Mouse (Mus musculus) embryonic facial prominence, embryonic 13.5 days (tissue): Measurements from ENCODE around the gene Pcgf2. TPM values are rescaled to one million over a fixed set of nuclear protein-coding genes. Genes with fewer than 3 reads are reported as not detected.
"Not testable (repeated sequence)": the region's sequence is repeated elsewhere in the genome, so short reads cannot be mapped to it uniquely, and the experiment has no call there.

Experiments
- ATAC-seq: fragments of 200-750 bp; cut with Nextera tagmentation; 2 replicates; pipeline ENCODE4 v1.8.0; 2017; ENCODE audit warnings: low read depth; ENCODE audit not compliant: insufficient number of reproducible peaks, insufficient read depth, low FRiP score, low TSS enrichment
- H3K27ac ChIP-seq: fragments of 300-500 bp; sonication (generic); 2 replicates; pipeline ENCODE4 v1.5.1; 2015; ENCODE audit warnings: moderate library complexity, mild to moderate bottlenecking, inconsistent platforms
- H3K27me3 ChIP-seq: fragments of 300-500 bp; sonication (generic); 2 replicates; pipeline ENCODE4 v1.6.1; 2015; ENCODE audit warnings: mild to moderate bottlenecking, inconsistent platforms
- H3K36me3 ChIP-seq: fragments of 300-500 bp; sonication (generic); 2 replicates; pipeline ENCODE4 v1.6.1; 2015; ENCODE audit warnings: mild to moderate bottlenecking, inconsistent platforms
- H3K4me1 ChIP-seq: fragments of 300-500 bp; sonication (generic); 2 replicates; pipeline ENCODE4 v1.6.1; 2015; ENCODE audit warnings: inconsistent platforms
- H3K4me2 ChIP-seq: fragments of 300-500 bp; sonication (generic); 2 replicates; pipeline ENCODE4 v1.6.1; 2015; ENCODE audit warnings: moderate library complexity, mild to moderate bottlenecking, inconsistent platforms
- H3K4me3 ChIP-seq: fragments of 300-500 bp; sonication (generic); 2 replicates; pipeline ENCODE4 v1.5.1; 2015; ENCODE audit warnings: mild to moderate bottlenecking, inconsistent platforms
- H3K9ac ChIP-seq: fragments of 300-500 bp; sonication (generic); 2 replicates; pipeline ENCODE4 v1.6.1; 2015; ENCODE audit warnings: mild to moderate bottlenecking, inconsistent platforms
- H3K9me3 ChIP-seq: fragments of 300-500 bp; sonication (generic); 2 replicates; pipeline ENCODE4 v1.6.1; 2016; ENCODE audit warnings: inconsistent platforms
- WGBS: fragments of 180-500 bp; shearing (Covaris S2); methylation state at CpG from one replicate; pipeline ENCODE4 v1.1.7; 2015; ENCODE audit warnings: mixed read lengths; 5-methylcytosine and 5-hydroxymethylcytosine counted together
- polyA plus RNA-seq: library from polyadenylated mRNA; unstranded; fragments of >200 nt; fragmentation: Nextera tagmentation; extraction: Ambion mirVana; gene quantifications from 2 replicates; pipeline ENCODE4 v1.2.1, GENCODE M21; 2015

The Pcgf2 gene
- polyA plus RNA-seq, 1 experiment from 2014 or later = 20.9 TPM

GRCm38 (mm10) chr11:97658751-97659266, 41.5 kb downstream of the Pcgf2 start:
- no peaks in the 10 kb centered on the region for H3K36me3 ChIP-seq
- peak overlapping the region; percentile 85; the same call in 1 of the 2 replicates for H3K4me3 ChIP-seq
- H3K27ac ChIP-seq = no peak overlapping the region
- H3K9me3 ChIP-seq = no peaks in the 10 kb centered on the region
- ATAC-seq = no peak
- peaks cover 36% of the 10 kb centered on the region for H3K4me1 ChIP-seq
- WGBS = 74% methylated on average over 11 of the region's 11 CpGs
- H3K4me2 ChIP-seq = peak overlapping the region; percentile 78
- H3K9ac ChIP-seq = peak overlapping the region; percentile 83
- peaks cover 21% of the 10 kb centered on the region for H3K27me3 ChIP-seq

DNA sequence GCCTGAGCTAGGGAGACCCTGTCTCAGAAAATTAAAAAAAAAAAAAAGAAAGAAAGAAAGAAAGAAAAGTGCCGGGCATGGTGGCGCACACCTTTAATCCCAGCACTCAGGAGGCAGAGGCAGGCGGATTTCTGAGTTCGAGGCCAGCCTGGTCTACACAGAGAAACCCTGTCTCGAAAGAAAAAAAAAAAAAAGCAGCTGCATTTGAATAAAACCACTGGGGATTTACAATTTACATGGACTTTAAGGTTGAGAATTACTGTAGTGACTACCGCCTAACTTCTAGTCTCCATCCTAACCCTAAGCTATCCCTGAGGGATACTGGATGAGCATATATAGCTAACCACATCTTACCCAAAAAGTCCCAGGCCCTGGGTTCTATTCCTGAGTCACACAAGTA, 42.3 kb downstream of the Pcgf2 start:
- H3K4me2 ChIP-seq, H3K4me3 ChIP-seq, H3K9ac ChIP-seq, H3K27ac ChIP-seq, H3K36me3 ChIP-seq, ATAC-seq, H3K9me3 ChIP-seq: not testable (repeated sequence)
- Histone ChIP-seq H3K27me3 (peaks cover 21% of the 10 kb centered on the region), H3K4me1 (peaks cover 36% of the 10 kb centered on the region)
- WGBS = 85% methylated on average over 6 of the region's 6 CpGs

- 37% methylated on average over 4 of the region's 6 CpGs for WGBS
- H3K27me3 ChIP-seq = peaks cover 19% of the 10 kb centered on the region
Measured at GRCm38 (mm10) chr11:97657184-97657945, 42.9 kb downstream of the Pcgf2 start.

DNA sequence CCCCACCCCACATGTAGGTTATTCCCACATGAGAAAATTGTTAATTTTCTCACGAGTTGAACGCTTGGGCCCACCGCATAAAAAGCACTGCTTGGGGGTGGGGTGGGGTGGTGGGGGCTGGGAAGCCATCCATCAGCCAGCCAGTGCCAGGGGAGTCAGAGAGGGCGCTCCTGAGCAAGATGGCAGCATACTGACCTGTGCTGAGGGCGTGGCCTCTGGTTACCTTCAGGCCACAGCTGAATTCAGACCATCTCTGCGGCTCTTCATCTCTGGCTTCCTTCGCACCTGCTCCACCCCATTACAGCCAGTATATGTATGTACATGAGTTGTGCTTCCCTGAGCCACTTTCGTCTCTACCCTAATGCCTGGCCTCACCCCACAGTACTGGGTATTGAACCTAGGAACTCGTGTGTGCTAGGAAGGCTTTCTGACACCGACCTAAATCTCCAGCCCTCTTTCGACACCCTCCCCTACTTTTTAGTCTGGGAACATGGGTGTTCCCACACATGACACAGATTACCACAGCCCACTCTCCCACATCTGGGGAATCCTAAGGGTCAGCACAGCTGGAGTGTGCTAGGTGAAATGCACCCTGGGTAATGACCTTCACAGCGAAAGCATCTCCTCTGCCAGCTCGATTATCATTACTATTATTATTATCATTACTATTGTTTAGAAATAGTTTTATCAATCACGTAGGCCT, 43.9 kb downstream of the Pcgf2 start:
- Histone ChIP-seq H3K9me3 (no peaks in the 10 kb centered on the region), H3K27ac (no peak overlapping the region), H3K4me3 (no peak overlapping the region), H3K4me2 (no peak overlapping the region), H3K36me3 (no peaks in the 10 kb centered on the region), H3K9ac (no peak overlapping the region), H3K27me3 (peaks cover 10% of the 10 kb centered on the region), H3K4me1 (peaks cover 22% of the 10 kb centered on the region)
- no peak for ATAC-seq
- 72% methylated on average over 14 of the region's 14 CpGs for WGBS

More at GRCm38 (mm10) chr11:97657184-97657945, 42.9 kb downstream of the Pcgf2 start:
- no peak overlapping the region for H3K9ac ChIP-seq
- ATAC-seq = no peak
- no peak overlapping the region for H3K4me3 ChIP-seq
- no peak overlapping the region for H3K4me2 ChIP-seq
- H3K4me1 ChIP-seq = peaks cover 32% of the 10 kb centered on the region
- no peaks in the 10 kb centered on the region for H3K36me3 ChIP-seq
- no peaks in the 10 kb centered on the region for H3K9me3 ChIP-seq
- H3K27ac ChIP-seq = no peak overlapping the region

GRCm38 (mm10) chr11:97654210-97654609, 46.1 kb downstream of the Pcgf2 start:
- ATAC-seq = no peak
- Histone ChIP-seq H3K9me3 (no peaks in the 10 kb centered on the region), H3K4me3 (no peak overlapping the region), H3K36me3 (no peaks in the 10 kb centered on the region), H3K9ac (no peak overlapping the region), H3K4me2 (no peak overlapping the region), H3K27ac (no peak overlapping the region), H3K4me1 (peaks cover 12% of the 10 kb centered on the region), H3K27me3 (no peaks in the 10 kb centered on the region)
- 88% methylated on average over 2 of the region's 2 CpGs for WGBS

DNA sequence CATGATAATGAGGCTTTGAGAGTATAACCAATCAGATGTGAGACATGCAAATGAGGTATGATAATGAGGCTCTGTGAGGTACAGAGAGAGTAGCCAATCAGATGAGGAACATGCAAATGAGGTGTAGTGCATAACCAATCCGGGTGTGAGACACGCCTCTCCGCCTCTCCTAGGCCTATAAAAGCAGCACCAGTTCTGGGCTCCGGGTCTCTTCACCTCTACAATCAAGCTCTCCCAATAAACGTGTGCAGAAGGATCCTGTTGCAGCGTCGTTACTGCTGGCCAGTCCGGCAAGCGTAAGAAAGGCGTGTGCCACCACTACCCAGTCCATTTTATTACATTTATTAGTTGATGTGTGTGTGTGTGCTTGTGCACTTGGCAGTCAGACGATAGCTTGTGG, 46.9 kb downstream of the Pcgf2 start:
- H3K27me3 ChIP-seq, ATAC-seq: not testable (repeated sequence)

DNA sequence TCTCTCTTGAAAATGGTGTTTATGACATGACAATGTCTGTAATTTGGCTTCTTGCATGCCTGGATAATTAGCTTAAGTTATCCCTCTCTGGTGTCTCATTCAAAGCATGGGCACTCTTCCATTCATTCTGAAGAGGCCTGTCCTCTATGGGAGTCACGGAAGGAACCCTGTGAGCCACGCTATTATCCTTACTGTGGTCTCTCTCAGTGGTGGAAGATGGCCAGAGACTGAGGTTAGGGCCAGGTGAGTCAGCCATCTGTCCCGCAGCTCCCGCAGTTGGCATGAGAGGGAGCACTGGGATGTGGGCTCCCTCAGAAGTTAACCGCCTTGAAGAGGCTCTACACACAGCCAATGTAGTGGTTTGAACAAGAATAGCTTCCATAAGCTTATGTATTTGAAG, 50.0 kb downstream of the Pcgf2 start:
- 57% methylated on average over 5 of the region's 5 CpGs for WGBS
- Histone ChIP-seq H3K9ac (no peak overlapping the region), H3K36me3 (no peaks in the 10 kb centered on the region), H3K27ac (no peak overlapping the region), H3K4me3 (no peak overlapping the region), H3K9me3 (no peaks in the 10 kb centered on the region), H3K4me2 (no peak overlapping the region), H3K4me1 (peaks cover 6% of the 10 kb centered on the region; the same call in 1 of the 2 replicates), H3K27me3 (no peaks in the 10 kb centered on the region)
- ATAC-seq = no peak

More for the DNA sequence above, 46.9 kb downstream of the Pcgf2 start:
- H3K4me2 ChIP-seq, H3K36me3 ChIP-seq, H3K27ac ChIP-seq, H3K9me3 ChIP-seq, H3K4me1 ChIP-seq, H3K9ac ChIP-seq, H3K4me3 ChIP-seq: not testable (repeated sequence)
- WGBS = 94% methylated on average over 11 of the region's 11 CpGs

- H3K36me3 ChIP-seq, H3K9me3 ChIP-seq, H3K4me2 ChIP-seq, H3K4me1 ChIP-seq, H3K27ac ChIP-seq, H3K9ac ChIP-seq, H3K4me3 ChIP-seq, H3K27me3 ChIP-seq, ATAC-seq: not testable (repeated sequence)
- WGBS = 78% methylated on average over 4 of the region's 4 CpGs
Measured at GRCm38 (mm10) chr11:97648541-97648940, 51.8 kb downstream of the Pcgf2 start.

DNA sequence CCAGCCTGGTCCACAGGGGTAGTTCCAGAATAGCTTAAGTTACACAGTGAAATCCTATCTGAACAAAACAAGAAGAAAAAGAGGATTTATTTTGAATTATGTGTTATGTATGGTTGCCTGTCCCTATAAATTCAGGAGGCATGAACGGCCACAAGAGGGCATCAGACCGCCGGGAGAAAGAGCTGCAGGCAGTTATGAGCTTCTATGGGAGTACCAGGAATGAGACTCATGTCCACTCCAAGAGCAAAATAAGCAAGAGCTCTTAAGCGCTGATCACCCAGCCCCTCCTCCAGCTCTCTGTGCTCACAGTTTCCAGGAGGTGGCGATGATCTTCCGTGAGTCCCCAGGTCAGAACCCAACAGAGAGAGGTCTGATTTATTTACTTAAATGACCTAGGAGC, 55.5 kb downstream of the Pcgf2 start:
- Histone ChIP-seq H3K4me2 (no peak overlapping the region), H3K27me3 (no peaks in the 10 kb centered on the region), H3K4me3 (no peak overlapping the region), H3K27ac (no peak overlapping the region), H3K36me3 (no peaks in the 10 kb centered on the region), H3K4me1 (no peaks in the 10 kb centered on the region), H3K9ac (no peak overlapping the region), H3K9me3 (no peaks in the 10 kb centered on the region)
- WGBS = 7% methylated on average over 6 of the region's 6 CpGs
- no peak for ATAC-seq

GRCm38 (mm10) chr11:97643380-97644055, 56.8 kb downstream of the Pcgf2 start:
- no peak for ATAC-seq
- Histone ChIP-seq H3K4me3 (no peak overlapping the region), H3K9me3 (no peaks in the 10 kb centered on the region), H3K36me3 (no peaks in the 10 kb centered on the region), H3K27me3 (no peaks in the 10 kb centered on the region), H3K9ac (no peak overlapping the region), H3K4me2 (no peak overlapping the region), H3K4me1 (no peaks in the 10 kb centered on the region), H3K27ac (no peak overlapping the region)
- WGBS = 77% methylated on average over 8 of the region's 8 CpGs

DNA sequence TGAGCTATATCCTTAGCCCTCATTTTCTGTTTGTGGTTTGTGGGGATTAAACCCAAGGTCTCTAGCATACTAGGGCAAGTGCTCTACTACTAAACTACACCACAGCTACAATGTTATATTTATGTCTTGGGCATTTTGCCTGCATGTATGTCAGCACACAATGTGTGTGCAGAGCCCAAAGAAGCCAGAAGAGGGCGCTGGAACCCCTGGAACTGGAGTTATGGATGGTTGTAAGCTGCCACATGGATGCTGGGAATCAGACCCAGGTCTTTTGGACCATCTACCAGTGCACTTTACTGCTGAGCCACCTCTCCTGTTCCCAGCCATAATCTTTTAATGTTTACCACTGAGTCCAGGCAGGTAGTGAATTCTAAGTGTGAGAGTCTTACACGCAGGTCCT, 57.6 kb downstream of the Pcgf2 start:
- H3K9ac ChIP-seq = no peak overlapping the region
- no peaks in the 10 kb centered on the region for H3K27me3 ChIP-seq
- no peaks in the 10 kb centered on the region for H3K9me3 ChIP-seq
- no peak overlapping the region for H3K27ac ChIP-seq
- H3K36me3 ChIP-seq = no peaks in the 10 kb centered on the region
- no peak overlapping the region for H3K4me2 ChIP-seq
- no peak for ATAC-seq
- 51% methylated on average over 2 of the region's 2 CpGs for WGBS
- H3K4me1 ChIP-seq = no peaks in the 10 kb centered on the region
- H3K4me3 ChIP-seq = no peak overlapping the region
